Mouse (Mus musculus) adrenal gland, adult (tissue): ENCODE measurements around the gene Il2rb.

Experiments
- DNase-seq, 2 experiments: peaks; one replicate each; pipeline ENCODE4 v3.0.0; 2022 to 2023; ENCODE audit warnings: low spot score in 1 of 2; ENCODE audit not compliant: inconsistent age in 2 of 2

The Il2rb gene

DNA sequence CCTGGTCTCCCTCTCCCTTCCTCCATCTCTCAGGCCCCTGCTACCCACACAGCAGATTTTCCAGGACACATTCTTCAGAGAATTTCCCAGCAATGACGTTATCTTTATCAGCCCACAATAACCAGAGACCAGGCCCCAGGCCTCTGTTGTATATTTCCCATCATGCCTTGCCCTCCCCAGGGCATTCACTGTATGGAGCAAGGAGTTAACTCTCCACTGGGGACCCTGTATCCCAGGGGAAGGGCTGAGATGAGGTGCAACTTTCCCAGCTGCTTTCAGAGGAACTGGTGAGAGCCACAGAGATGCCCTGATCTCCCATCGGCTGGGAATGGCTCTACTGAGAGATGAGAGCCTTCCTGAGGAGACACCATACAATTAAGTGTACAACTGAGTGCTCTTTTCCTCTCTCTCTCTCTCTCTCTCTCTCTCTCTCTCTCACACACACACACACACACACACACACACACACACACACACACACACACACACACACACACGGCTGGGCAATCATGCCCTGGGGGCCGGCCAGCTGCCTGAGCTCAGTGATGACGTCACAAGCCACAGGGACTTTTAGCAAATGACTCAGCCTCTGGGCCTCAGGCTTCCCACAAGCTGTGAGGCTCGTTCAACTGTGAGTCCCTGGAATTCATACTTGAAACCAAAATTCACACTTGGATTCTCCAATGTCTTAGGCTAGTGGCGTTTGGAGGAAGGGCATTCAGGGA is 45.2 kb downstream of the Il2rb start:
- DNase-seq: peak; percentile 82 to 92

DNA sequence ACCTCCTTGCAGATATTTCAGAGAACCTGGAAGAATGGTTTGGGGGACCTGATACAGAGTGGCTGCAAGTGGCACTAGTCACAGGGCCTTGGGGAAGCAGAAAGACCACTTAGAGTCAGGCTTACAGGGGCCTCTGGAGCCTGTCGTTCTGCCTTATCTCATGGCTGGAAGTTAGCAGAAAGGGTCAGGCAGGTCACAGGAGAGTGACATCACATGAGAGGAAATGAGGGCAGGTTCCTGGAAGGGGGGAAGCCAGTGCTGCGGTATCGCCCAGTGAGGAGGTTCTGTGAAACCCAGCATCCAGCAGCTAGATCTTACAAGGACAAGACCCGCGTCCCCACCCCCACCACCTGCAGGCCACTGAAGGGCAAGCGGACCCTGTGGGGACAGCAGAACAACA is 45.9 kb downstream of the Il2rb start:
- DNase-seq: peak in 1 of 2 experiments; percentile 76

DNA sequence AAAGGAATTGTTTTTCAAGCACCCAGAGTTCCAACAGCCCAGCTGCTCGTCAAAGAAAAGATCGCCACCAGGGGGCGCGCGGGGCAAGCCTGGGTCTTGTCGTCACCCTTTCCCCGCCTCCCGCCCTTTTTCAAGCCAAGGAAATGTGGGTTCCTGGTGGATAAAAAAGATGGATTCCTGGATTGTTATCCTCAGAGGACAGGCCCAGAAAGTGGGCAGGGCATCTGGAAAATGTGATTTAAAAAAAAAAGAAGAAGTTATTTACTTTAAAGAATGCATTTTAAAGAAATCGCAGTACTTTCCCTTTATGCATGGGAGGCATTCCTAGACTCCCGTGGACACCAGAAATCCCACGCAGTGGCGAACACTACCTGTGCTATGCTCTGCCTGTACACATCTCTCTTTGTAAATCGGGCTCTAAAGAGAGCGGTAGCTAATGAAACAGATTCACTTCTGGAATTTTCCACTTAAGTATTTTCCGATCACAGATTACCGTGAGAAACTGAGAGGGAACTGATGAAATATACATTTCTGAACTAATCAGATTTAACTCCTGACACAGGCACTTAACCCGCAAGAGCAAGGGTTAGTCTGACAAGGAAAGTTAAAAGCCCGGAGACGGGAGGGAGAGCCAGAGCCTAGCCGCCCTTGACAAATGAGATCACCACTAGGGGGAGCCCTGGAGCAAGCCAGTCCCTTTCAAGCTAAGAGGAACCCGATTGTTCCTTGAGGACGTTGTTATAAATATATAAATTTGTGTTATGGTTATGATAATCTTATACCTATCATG is 47.1 kb downstream of the Il2rb start:
- DNase-seq: peak; percentile 93 to 98

DNA sequence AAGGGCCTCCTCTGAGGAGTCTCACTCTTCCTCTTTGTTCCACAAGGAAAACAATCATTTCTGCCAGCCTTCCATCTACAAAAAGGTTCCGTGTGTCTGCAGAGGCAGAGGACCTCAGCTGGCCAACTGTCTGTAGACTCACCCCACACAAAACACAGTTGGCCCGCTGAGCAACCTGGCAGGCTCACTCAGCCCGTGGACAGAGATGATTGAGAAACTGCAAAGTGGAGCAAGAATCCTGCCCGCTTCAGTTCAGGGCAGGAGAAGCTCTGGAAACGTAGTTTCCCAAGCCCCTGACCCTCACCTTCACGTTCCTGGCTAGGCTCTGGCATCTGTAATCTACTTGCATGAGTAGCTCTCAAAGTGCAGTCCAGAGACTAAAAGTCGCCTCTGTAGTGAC is 48.0 kb downstream of the Il2rb start:
- peak in 1 of 2 experiments; percentile 83 for DNase-seq

DNA sequence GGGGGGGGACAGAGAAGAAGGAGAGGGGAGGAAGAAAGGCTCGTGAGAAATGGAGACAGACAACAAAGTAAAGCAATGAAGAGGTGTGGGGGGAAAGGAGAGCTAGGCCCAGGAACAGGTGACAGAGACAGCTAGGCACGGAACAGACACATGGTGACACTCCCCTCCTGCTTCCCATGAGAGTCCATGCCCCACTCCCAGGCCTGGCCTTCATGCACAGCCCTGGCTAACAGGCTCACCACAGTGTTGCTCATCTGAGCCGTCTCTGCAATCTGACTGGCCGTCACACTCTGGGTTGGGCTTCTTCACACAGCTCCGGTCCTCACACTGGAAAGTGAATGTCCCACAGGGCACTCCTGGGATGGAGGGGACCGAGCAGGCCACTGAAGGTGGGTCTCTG is 51.2 kb downstream of the Il2rb start:
- no peak for DNase-seq

DNA sequence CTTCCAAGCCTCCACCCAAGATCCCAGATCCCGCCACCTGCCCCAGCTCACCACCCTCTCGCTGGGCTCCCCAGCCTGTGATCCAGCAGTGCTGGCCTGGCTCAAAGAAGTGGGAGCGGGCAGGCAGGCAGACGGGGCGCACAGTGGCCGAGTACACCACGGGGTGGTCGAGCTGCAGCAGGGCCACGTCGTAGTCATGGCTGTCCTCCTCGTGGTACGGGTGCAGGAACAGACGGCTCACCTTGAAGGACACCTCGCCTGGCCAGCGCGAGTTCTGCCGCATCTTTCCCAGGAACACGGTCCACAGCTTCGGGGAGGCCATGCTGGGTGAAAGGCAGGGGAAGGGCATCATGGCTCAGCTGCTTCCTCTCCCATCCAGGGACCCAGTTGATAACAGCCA is 52.8 kb downstream of the Il2rb start:
- DNase-seq: no peak

DNA sequence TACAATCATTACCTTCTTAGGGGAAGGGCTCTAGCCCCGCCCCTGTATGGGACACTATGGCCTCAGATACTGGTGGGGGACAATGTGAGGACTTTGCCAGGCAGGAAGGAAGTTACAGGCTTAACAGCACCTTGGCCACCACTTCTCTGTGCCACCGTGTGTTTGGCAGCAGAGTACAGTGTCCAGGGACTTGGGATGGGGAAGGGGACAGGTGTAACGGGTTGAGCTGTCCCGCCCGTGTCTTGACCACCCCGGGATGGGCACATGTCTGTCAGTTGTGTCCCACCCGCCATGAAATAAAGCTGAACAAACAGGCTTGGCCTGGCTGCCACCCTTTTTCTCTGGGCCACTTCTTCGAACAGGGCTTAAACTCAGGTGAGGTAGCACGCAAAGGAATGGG is 56.1 kb downstream of the Il2rb start:
- DNase-seq: no peak

DNA sequence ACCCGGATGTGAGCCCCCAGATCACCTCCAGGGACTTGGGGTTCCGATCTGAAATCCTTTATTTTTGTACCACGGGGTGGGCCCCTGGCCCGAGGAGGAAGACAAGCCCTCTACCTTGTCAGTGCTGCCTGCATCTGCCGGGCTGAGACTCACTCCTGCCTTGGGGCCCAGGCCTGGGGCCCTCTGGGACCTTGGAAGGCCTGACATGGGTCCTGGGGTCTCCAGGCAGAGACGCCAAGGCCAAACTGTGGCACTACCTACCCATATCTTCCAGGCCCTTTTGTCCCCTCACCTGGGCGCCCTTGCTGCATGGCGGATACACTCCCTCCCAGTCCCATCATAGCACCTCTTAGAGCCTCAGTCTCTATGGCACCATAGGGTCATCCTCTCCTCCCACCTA is 56.6 kb downstream of the Il2rb start:
- peak in 1 of 2 experiments; percentile 65 for DNase-seq

DNA sequence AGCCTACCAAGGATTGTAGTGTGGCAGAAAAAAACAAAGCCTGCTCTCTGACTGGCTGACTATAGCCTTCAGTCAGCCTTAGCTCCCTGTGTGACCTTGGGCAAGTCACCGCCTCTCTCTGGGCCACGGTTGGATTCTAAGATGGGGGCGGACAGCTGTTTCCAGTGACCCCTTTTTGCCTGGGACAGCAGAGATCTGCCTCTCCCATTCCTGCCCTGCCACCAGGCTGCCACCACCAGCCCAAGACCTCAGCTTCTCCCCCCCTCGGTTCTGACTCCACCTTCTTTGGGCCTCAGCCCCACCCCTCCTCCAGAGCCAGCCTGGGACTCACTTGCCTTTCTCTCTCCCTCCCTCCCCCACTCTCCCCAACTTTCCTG is 57.1 kb downstream of the Il2rb start:
- peak in 1 of 2 experiments; percentile 81 for DNase-seq

DNA sequence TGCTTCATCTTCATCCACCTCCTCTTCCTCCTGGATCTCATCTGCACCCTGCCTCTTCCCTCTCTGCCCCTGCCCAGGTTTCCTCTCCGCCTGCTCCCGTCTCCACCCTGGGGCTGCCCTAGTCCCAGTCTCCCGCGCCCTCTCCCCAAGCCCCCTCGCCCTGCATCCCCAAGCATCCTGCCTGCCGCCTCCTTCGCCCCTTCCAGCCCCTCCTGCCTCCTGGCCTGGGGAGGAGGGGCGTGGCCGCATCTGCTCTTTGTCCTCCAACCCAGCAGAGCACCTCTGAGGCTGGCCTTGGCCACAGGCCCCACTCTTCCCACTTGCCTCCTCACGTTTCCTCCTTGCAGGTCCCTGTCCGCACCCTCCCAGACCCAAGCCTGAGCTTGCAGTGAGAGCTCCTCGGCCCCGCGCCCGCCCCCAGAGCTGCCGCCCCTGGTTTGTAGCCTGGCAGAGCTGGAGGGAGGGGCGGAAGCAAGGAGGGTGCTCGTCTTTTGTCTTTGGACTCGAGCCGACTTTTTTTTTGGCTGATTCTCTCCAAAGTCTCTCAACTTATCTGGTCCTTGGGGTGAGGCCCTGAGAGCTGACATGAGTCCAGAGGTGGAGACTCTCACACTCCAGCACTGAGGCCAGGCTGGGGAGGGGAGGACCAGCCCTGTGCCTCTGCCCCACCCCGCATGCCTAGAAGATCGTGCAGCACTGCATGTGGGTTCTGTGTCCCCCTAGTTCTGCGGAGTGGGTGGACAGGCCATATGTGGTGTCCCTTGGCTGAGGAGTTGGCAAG is 57.6 kb downstream of the Il2rb start:
- peak; percentile 81 to 97 for DNase-seq

DNA sequence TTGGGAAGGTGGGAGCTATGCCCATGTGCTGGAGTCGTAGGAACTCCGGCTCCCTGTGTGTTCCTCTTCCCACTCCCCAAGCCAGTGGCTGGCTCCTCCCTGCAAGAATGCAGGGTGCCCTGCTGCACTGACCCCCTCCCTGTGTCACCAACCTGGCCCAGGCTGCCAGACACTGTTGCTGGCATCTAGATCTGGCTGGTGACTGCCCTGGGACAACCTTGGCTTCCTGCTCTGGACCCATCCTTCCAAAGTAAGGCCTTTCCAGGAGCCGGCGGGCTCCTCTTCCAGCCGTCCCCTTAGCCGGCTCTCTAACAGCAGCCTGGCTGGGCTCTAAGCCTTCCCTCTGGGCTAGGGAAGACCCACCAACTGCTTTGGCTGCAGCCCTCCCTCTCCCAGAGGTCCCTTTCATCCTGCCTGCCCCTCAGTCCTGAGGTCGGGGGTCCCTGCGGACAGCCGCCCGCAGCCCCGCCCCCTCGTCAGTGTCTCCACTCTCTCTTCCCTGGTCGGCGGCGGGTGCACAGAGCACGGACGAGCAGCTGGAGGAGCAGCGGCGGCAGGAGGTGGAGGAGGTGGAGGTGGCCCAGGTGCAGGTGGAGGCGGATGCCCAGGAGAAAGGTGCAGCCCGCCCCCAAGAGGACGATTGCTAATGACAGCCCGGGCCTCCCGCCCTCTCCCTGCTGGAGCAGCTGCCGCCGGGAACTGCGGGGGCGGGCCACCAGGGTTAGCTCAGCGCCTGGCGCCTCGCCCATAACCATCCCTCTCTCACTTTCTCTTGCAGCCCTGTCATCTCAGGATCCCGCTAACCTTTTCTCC is 58.5 kb downstream of the Il2rb start:
- peak; percentile 95 to 97 for DNase-seq

DNA sequence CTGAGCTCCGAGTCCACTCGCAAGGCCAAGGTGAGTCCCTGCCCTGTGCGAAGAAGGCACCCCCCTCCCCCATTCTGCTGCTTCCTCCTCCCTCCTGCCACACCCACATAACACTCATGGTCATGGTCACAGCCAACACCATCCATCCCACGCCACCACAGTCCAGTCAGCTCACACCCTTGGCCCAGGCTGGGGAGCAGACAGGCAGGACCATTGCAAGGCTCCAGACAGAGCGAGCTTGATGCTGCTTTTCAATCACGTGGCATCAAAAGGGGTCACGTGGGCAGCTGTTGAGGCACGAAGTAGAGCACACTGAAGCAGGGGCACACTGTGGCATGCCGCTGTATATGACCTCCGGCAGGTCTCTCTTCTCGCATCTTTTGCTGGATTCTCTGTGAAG is 59.4 kb downstream of the Il2rb start:
- peak in 1 of 2 experiments; percentile 78 for DNase-seq

DNA sequence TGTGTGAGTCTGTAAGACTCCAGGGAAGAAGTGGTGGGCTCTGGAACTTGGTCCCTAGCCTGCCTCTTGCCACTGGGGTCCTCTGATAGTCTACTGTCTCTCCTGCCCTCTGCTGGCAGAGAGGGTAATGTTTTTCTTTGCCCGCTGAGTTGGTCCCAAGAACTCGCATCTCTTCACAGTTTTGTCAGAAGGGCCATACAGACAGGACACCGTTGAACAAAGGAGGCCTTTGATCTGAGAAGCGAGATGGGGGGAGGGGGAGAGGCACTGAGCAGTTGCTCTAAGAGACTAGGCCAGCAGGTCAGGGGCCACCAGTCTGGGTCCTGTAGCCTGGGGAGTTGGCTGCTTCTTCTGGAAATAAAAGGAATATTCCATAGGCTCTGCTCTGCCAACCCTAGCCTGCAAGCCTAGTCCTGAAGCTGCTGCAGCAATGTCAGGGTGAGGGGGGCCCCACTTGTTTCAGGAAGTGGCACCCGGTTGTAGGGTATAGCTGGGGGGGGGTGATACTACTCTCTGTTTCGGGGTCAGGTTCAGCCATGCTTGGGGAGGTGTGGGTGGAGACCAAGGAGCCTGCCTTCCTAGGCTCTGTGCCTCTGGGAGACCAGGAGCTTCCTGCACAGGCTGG is 60.1 kb downstream of the Il2rb start:
- DNase-seq: peak in 1 of 2 experiments; percentile 80

DNA sequence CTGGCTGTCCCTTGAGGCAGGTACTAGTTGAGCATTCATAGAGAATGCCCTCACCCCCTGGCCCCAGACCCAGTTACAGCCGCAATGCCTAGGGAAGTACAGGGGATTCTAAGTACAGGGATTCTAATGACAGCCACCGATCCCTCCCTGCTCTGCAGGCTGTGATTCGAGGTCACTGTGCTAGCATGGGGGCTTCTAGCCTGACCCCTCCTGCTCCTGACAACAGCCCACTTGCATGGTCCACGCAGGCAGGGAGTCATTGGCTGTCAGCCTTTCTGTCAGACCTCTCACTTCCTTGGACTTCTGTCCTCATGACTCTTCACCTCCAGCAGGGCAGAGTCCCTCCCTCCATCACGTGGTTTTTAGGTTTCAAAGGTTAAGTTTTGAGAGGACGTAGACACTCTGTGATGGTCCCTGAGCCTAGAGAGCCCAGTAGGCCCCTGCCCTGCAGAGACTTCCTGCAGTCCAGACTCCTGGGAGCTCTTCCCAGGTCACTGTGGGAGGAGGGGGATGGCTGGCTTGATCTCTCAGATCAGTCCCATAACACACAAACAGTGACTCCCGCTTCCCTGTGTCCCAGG is 63.4 kb downstream of the Il2rb start:
- DNase-seq: no peak

DNA sequence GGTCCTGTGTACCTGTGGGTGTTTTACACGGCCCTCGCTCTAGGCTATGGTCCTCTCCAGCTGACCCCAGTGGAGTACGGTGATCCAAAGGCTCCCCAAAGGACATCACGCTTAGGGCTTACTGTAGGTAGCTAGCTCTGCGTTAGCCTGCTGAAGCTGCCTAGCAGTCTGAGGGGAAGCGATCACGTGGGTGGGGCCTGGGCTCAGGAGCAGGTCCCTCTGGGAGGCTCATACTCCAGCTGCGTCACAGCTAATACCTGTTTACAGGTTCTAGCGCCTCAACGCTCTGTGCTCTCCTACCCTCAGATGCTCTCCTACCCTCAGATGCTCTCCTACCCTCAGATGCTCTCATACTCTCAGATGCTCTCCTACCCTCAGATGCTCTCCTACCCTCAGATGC is 64.2 kb downstream of the Il2rb start:
- DNase-seq: no peak

DNA sequence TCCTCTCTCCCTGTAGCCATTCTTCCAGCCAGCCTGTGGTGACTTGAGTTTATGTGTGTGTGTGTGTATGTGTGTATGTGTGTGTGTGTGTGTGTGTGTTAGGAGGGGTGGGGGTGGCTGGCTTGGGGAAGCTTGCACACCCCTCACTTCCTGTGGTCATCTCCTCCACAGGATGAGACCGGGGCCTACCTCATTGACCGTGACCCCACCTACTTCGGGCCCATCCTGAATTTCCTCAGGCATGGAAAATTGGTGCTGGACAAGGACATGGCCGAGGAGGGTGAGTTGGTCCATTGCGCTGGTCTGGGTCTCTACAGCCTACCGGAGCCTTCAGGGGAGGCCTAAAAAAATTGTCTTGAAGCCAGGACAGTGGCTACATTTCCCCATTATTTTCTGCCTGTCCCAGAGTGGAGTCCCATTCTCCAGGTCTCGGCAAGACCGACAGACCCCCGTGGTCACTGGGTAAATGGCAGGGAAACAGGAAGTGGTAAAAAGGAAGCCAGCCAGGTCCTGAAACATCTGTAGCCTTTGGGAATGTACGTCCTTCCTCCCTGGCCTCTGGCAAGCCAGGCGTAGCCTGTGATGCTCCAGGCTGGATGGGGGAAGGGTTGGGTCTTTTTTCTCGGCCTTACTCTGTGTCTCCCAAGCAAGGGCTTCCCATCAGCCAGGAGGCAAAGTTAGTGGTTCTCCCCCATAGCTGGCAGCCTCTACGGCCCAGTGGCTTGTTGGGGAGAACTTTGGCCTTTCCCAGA is 65.0 kb downstream of the Il2rb start:
- DNase-seq: peak in 1 of 2 experiments; percentile 66
